Mouse (Mus musculus) kidney, adult 2 months (tissue): Measurements from ENCODE around the gene Ctnna3.

Source experiments
- CTCF ChIP-seq: fragments of 200-500 bp; conservative IDR thresholded peaks from 2 replicates; pipeline ENCODE4 v1.5.1; 2011; ENCODE audit warnings: low read depth, mild to moderate bottlenecking, control low read depth, low read length, moderate library complexity, mixed read lengths; ENCODE audit not compliant: insufficient read depth, insufficient read length
- POLR2A ChIP-seq: fragments of 200-500 bp; IDR thresholded peaks from one replicate; pipeline ENCODE4 v1.6.1; 2011; ENCODE audit warnings: low read depth, low read length, control low read depth

- TF ChIP-seq CTCF (no peak), POLR2A (no peak)
Measured at GRCm38 (mm10) chr10:63472473-63472872, 42.6 kb downstream of the Ctnna3 start.
